Mouse (Mus musculus) heart, embryonic 15.5 days (tissue): ENCODE data around the gene Sco1. TPM values are rescaled to one million over a fixed set of nuclear protein-coding genes. Genes with fewer than 3 reads are reported as not detected.
"Not testable (repeated sequence)": the region's sequence is repeated elsewhere in the genome, so short reads cannot be mapped to it uniquely, and the experiment has no call there.

Experiments used
- ATAC-seq: fragments of 200-750 bp; cut with Nextera tagmentation; replicated peaks from 2 replicates; pipeline ENCODE4 v1.8.0; 2017; ENCODE audit warnings: low read depth, moderate TSS enrichment; ENCODE audit not compliant: insufficient number of reproducible peaks, insufficient read depth, low FRiP score
- H3K27ac ChIP-seq: fragments of 300-500 bp; sonication (generic); 2 replicates; pipeline ENCODE4 v1.5.1; 2015; ENCODE audit warnings: mild to moderate bottlenecking, inconsistent platforms
- H3K27me3 ChIP-seq: fragments of 300-500 bp; sonication (generic); 2 replicates; pipeline ENCODE4 v1.6.1; 2015; ENCODE audit warnings: inconsistent platforms
- H3K36me3 ChIP-seq: fragments of 300-500 bp; sonication (generic); 2 replicates; pipeline ENCODE4 v1.6.1; 2015; ENCODE audit warnings: mild to moderate bottlenecking, inconsistent platforms
- H3K4me1 ChIP-seq: fragments of 300-500 bp; sonication (generic); replicated peaks from 2 replicates; pipeline ENCODE4 v1.6.1; 2015; ENCODE audit warnings: inconsistent platforms
- H3K4me2 ChIP-seq: fragments of 300-500 bp; sonication (generic); 2 replicates; pipeline ENCODE4 v1.6.1; 2015; ENCODE audit warnings: inconsistent platforms, mild to moderate bottlenecking, moderate library complexity
- H3K4me3 ChIP-seq: fragments of 300-500 bp; sonication (generic); 2 replicates; pipeline ENCODE4 v1.5.1; 2015; ENCODE audit warnings: mild to moderate bottlenecking, inconsistent platforms
- H3K9ac ChIP-seq: fragments of 300-500 bp; sonication (generic); 2 replicates; pipeline ENCODE4 v1.6.1; 2015; ENCODE audit warnings: mild to moderate bottlenecking, inconsistent platforms
- H3K9me3 ChIP-seq: fragments of 300-500 bp; sonication (generic); replicated peaks from 2 replicates; pipeline ENCODE4 v1.6.1; 2016; ENCODE audit warnings: inconsistent platforms
- WGBS: fragments of 180-500 bp; shearing (Covaris S2); methylation state at CpG from one replicate; pipeline ENCODE4 v1.1.7; 2015; ENCODE audit warnings: mixed read lengths; 5-methylcytosine and 5-hydroxymethylcytosine counted together
- polyA plus RNA-seq: library from polyadenylated mRNA; unstranded; fragments of >200 nt; fragmentation: Nextera tagmentation; extraction: Ambion mirVana; gene quantifications from 2 replicates; pipeline ENCODE4 v1.2.1, GENCODE M21; 2015

Sco1 gene
- polyA plus RNA-seq, 1 experiment from 2014 or later: 17.5 TPM

DNA sequence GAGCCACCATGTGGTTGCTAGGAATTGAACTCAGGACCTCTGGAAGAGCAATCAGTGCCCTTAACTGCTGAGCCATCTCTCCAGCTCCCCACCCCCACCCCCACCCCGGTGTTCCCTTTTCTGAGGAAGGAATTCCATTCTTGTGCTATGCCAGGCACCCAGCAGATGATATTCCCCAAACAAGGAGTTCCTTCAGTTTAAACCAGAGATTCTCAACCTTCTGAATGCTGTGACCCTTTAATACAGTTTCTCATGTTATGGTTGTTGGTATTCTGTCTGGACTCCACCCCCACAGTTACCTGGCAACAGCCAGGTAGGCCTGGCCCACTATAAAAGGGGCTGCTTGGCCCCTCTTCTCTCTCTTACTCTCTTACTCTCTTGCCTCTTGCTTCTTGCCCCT, 29.3 kb upstream of the Sco1 start:
- not testable (repeated sequence) for H3K9ac ChIP-seq, H3K36me3 ChIP-seq, H3K4me1 ChIP-seq, H3K9me3 ChIP-seq, ATAC-seq, H3K4me2 ChIP-seq, H3K27ac ChIP-seq, H3K4me3 ChIP-seq
- peaks cover 15% of the 10 kb centered on the region; the same call in 1 of the 2 replicates for H3K27me3 ChIP-seq
- 13% methylated on average over 1 of the region's 1 CpGs for WGBS

- 60% methylated on average over 6 of the region's 6 CpGs for WGBS
- H3K27me3 ChIP-seq: peaks cover 8% of the 10 kb centered on the region; the same call in 1 of the 2 replicates
- no peaks in the 10 kb centered on the region for H3K9me3 ChIP-seq
- ATAC-seq: no peak
- H3K4me2 ChIP-seq: peak overlapping the region; percentile 89
- H3K9ac ChIP-seq: no peak overlapping the region
- H3K4me3 ChIP-seq: no peak overlapping the region
- peaks cover 7% of the 10 kb centered on the region for H3K4me1 ChIP-seq
- H3K27ac ChIP-seq: no peak overlapping the region
- no peaks in the 10 kb centered on the region for H3K36me3 ChIP-seq
These were observed 28.6 kb upstream of the Sco1 start for GRCm38 (mm10) chr11:67023802-67024340.

GRCm38 (mm10) chr11:67024867-67025477, 27.5 kb upstream of the Sco1 start, which contains the start of gene Tmem220:
TSS of gene Tmem220 (plus strand) at chr11:67025154.
- WGBS: 1% methylated on average over 33 of the region's 35 CpGs

DNA sequence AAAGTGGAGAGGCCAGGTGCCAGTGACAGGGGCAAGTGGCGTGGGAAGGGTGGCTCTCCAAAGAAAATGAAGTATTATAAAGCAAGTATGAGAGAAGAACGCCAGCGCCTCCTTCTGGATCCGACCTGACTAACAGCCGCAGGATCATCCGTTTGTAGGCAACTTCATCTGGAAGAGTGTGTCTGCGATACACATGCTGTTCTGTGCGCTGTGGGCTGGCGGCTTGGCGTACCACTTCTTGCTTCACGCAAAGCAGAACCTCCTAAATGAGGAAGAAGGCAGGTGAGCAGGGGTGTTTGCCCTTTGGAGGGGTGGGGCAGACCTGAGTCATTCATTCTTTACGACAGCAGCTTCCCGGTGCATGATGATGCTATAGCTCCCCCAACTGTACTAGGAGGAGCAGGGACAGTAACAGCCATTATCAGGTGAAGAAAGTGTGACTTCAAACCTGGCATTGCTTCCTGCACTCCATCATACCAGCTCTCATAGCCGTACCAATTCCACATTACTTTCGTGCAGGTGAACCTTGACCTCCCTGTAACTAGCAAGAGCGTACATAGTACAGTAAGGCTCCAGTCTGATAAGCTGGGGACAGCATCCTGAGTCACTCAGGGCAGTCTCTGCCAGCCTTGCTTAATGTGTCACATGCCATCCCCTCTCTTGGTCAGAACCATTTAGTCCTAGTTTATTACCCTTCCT, 21.4 kb upstream of the Sco1 start:
- Histone ChIP-seq H3K9me3 (no peaks in the 10 kb centered on the region), H3K4me1 (no peaks in the 10 kb centered on the region), H3K9ac (no peak overlapping the region), H3K4me3 (no peak overlapping the region), H3K4me2 (no peak overlapping the region), H3K36me3 (no peaks in the 10 kb centered on the region), H3K27me3 (no peaks in the 10 kb centered on the region), H3K27ac (no peak overlapping the region)
- WGBS: 51% methylated on average over 16 of the region's 16 CpGs
- ATAC-seq: no peak

More at GRCm38 (mm10) chr11:67024867-67025477, 27.5 kb upstream of the Sco1 start, which contains the start of gene Tmem220:
- Histone ChIP-seq H3K4me3 (peak within 1 kb of the TSS; percentile 62), H3K27ac (peak within 1 kb of the TSS; percentile 39; the same call in 1 of the 2 replicates), H3K4me2 (peak within 1 kb of the TSS; percentile 89), H3K36me3 (no peaks in the 10 kb centered on the region), H3K27me3 (0 out of 2 replicates have a peak, but pooled peaks cover 6% of the 10 kb centered on the region), H3K9me3 (no peaks in the 10 kb centered on the region), H3K4me1 (peaks cover 7% of the 10 kb centered on the region), H3K9ac (peak within 1 kb of the TSS; percentile 70)
- peak; percentile 98 for ATAC-seq

GRCm38 (mm10) chr11:67031603-67031915, 20.9 kb upstream of the Sco1 start:
- H3K27me3 ChIP-seq: no peaks in the 10 kb centered on the region
- H3K27ac ChIP-seq: no peak overlapping the region
- no peaks in the 10 kb centered on the region for H3K4me1 ChIP-seq
- no peak overlapping the region for H3K4me2 ChIP-seq
- no peak overlapping the region for H3K9ac ChIP-seq
- ATAC-seq: no peak
- H3K9me3 ChIP-seq: no peaks in the 10 kb centered on the region
- H3K4me3 ChIP-seq: no peak overlapping the region
- no peaks in the 10 kb centered on the region; the same call in 1 of the 2 replicates for H3K36me3 ChIP-seq
- WGBS: 51% methylated on average over 2 of the region's 2 CpGs

GRCm38 (mm10) chr11:67034775-67035485, 17.5 kb upstream of the Sco1 start:
- Histone ChIP-seq H3K4me3 (no peak overlapping the region), H3K4me1 (no peaks in the 10 kb centered on the region), H3K9me3 (no peaks in the 10 kb centered on the region), H3K9ac (no peak overlapping the region), H3K27me3 (no peaks in the 10 kb centered on the region), H3K27ac (no peak overlapping the region), H3K36me3 (peaks cover 18% of the 10 kb centered on the region; the same call in 1 of the 2 replicates), H3K4me2 (no peak overlapping the region)
- ATAC-seq: no peak
- 60% methylated on average over 4 of the region's 4 CpGs for WGBS

GRCm38 (mm10) chr11:67036229-67036628, 16.2 kb upstream of the Sco1 start:
- no peak overlapping the region for H3K4me2 ChIP-seq
- no peak for ATAC-seq

GRCm38 (mm10) chr11:67036892-67037291, 15.6 kb upstream of the Sco1 start:
- WGBS: 89% methylated on average over 9 of the region's 9 CpGs
- no peak overlapping the region for H3K9ac ChIP-seq
- H3K4me3 ChIP-seq: no peak overlapping the region
- peaks cover 33% of the 10 kb centered on the region; the same call in 1 of the 2 replicates for H3K36me3 ChIP-seq
- no peak overlapping the region for H3K4me2 ChIP-seq
- H3K27me3 ChIP-seq: no peaks in the 10 kb centered on the region
- no peak for ATAC-seq
- H3K4me1 ChIP-seq: 0 out of 2 replicates have a peak, but pooled peaks cover 3% of the 10 kb centered on the region
- H3K27ac ChIP-seq: no peak overlapping the region
- H3K9me3 ChIP-seq: no peaks in the 10 kb centered on the region

More at GRCm38 (mm10) chr11:67036229-67036628, 16.2 kb upstream of the Sco1 start:
- Histone ChIP-seq H3K4me3 (no peak overlapping the region), H3K9ac (no peak overlapping the region), H3K9me3 (no peaks in the 10 kb centered on the region), H3K27ac (no peak overlapping the region), H3K4me1 (0 out of 2 replicates have a peak, but pooled peaks cover 3% of the 10 kb centered on the region), H3K36me3 (peaks cover 31% of the 10 kb centered on the region; the same call in 1 of the 2 replicates), H3K27me3 (no peaks in the 10 kb centered on the region)
- 86% methylated on average over 6 of the region's 6 CpGs for WGBS

DNA sequence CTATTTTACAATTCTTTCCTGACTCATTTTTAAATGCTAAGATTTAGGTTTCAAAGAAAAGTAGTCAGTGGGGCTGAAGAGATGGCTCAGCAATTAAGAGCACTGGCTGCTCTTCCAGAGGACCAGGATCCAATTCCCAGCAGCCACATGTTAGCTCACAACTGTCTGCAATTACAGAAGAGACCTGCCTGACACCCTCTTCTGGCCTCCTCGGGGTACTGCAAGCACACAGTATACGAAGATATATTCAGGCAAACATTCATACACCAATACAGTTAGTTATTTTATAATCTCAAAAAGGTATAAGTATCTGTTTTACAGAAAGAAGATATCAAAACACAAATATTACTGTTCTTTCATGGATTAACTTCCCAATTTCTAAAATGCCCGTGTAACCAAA, 12.7 kb upstream of the Sco1 start:
- Histone ChIP-seq H3K9ac (no peak overlapping the region), H3K4me3 (no peak overlapping the region), H3K4me2 (no peak overlapping the region), H3K9me3 (no peaks in the 10 kb centered on the region), H3K36me3 (peaks cover 33% of the 10 kb centered on the region; the same call in 1 of the 2 replicates), H3K4me1 (0 out of 2 replicates have a peak, but pooled peaks cover 3% of the 10 kb centered on the region), H3K27ac (no peak overlapping the region; the same call in 1 of the 2 replicates), H3K27me3 (no peaks in the 10 kb centered on the region)
- no peak for ATAC-seq
- 89% methylated on average over 3 of the region's 3 CpGs for WGBS

GRCm38 (mm10) chr11:67040483-67040882, 12.0 kb upstream of the Sco1 start:
- no peaks in the 10 kb centered on the region for H3K27me3 ChIP-seq
- no peak overlapping the region for H3K4me3 ChIP-seq
- H3K9ac ChIP-seq: no peak overlapping the region
- H3K9me3 ChIP-seq: no peaks in the 10 kb centered on the region
- H3K4me2 ChIP-seq: no peak overlapping the region
- H3K36me3 ChIP-seq: peaks cover 33% of the 10 kb centered on the region; the same call in 1 of the 2 replicates
- ATAC-seq: no peak
- H3K4me1 ChIP-seq: 0 out of 2 replicates have a peak, but pooled peaks cover 3% of the 10 kb centered on the region
- peak overlapping the region; percentile 29 for H3K27ac ChIP-seq
- 65% methylated on average over 6 of the region's 6 CpGs for WGBS

DNA sequence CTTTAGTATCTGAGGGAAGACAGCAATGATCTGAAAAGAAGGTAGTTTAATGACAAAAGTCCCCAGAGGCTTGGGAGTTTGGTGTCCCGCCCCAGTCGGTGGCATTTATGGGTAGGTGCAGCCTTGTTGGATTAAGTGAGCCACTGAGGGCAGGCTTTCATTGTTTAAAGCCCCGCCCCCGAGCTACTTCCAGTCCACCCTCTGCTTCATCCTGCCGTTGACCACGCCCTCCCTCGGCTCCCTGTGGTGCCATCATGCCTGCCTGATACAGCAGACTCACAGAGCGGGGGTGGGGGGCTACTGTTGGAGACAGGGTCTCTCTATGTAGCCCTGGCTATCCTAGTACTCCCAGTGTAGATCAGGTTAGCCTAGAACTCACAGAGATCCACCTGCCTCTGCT, 9.5 kb upstream of the Sco1 start:
- Histone ChIP-seq H3K4me2 (no peak overlapping the region), H3K27ac (no peak overlapping the region), H3K27me3 (no peaks in the 10 kb centered on the region), H3K9ac (no peak overlapping the region), H3K4me1 (0 out of 2 replicates have a peak, but pooled peaks cover 3% of the 10 kb centered on the region), H3K9me3 (no peaks in the 10 kb centered on the region), H3K4me3 (no peak overlapping the region), H3K36me3 (peaks cover 26% of the 10 kb centered on the region; the same call in 1 of the 2 replicates)
- no peak for ATAC-seq
- 65% methylated on average over 8 of the region's 8 CpGs for WGBS
